Mouse (Mus musculus) MEL (cell line): ENCODE measurements around the gene Cldn4. TPM values are rescaled to one million over a fixed set of nuclear protein-coding genes. Genes with fewer than 3 reads are reported as not detected.
A peak's percentile ranks its signal among the peaks of the same experiment; 100 is the strongest.

Experiments
- DNase-seq: peaks from one replicate; pipeline ENCODE4 v3.0.0; 2011; ENCODE audit warnings: low read depth, low spot score
- H3K27ac ChIP-seq: 2 replicates; pipeline ENCODE4 v1.5.1; 2012; ENCODE audit warnings: low read depth, mild to moderate bottlenecking, control low read depth, low read length, moderate library complexity; ENCODE audit not compliant: control insufficient read depth
- H3K27me3 ChIP-seq, 2 experiments: fragments of 150-350 bp in 1 of 2; sonication (generic) in 1 of 2; 2 replicates each; pipeline ENCODE4 v1.6.1; 2012; ENCODE audit warnings: low read length in 2 of 2, mild to moderate bottlenecking in 2 of 2, improper control_type of control experiment in 1 of 2, moderate library complexity in 1 of 2; ENCODE audit not compliant: insufficient read depth in 2 of 2, control insufficient read depth in 1 of 2
- H3K36me3 ChIP-seq, 2 experiments: 2 replicates each; pipeline ENCODE4 v1.6.1; 2012 to 2014; ENCODE audit warnings: low read length in 2 of 2, improper control_type of control experiment in 1 of 2, inconsistent platforms in 1 of 2, mild to moderate bottlenecking in 1 of 2; ENCODE audit not compliant: insufficient read depth in 2 of 2, control insufficient read depth in 1 of 2
- H3K4me1 ChIP-seq, 2 experiments: fragments of 150-350 bp in 1 of 2; sonication (generic) in 1 of 2; 2 replicates each; pipeline ENCODE4 v1.6.1; 2012; ENCODE audit warnings: low read length in 2 of 2, improper control_type of control experiment in 1 of 2, mild to moderate bottlenecking in 1 of 2; ENCODE audit not compliant: insufficient read depth in 2 of 2, control insufficient read depth in 1 of 2
- H3K4me3 ChIP-seq, 2 experiments: fragments of 150-350 bp in 1 of 2; sonication (generic) in 1 of 2; 2 replicates each; pipeline ENCODE4 v1.5.1; 2012; ENCODE audit warnings: low read depth in 2 of 2, low read length in 2 of 2, mild to moderate bottlenecking in 2 of 2, moderate library complexity in 2 of 2, control low read depth in 1 of 2, improper control_type of control experiment in 1 of 2; ENCODE audit not compliant: control insufficient read depth in 1 of 2, insufficient read depth in 1 of 2
- H3K79me2 ChIP-seq: 2 replicates; pipeline ENCODE4 v1.6.1; 2012; ENCODE audit warnings: mild to moderate bottlenecking, low read length, moderate library complexity; ENCODE audit not compliant: control insufficient read depth, poor library complexity, insufficient read depth
- H3K9ac ChIP-seq: 2 replicates; pipeline ENCODE4 v1.6.1; 2012; ENCODE audit warnings: low read depth, mild to moderate bottlenecking, control low read depth, low read length, moderate library complexity; ENCODE audit not compliant: control insufficient read depth, poor library complexity, severe bottlenecking
- H3K9me3 ChIP-seq: fragments of 150-350 bp; sonication (generic); replicated peaks from 2 replicates; pipeline ENCODE4 v1.6.1; 2012; ENCODE audit warnings: mild to moderate bottlenecking, low read length, improper control_type of control experiment, moderate library complexity; ENCODE audit not compliant: insufficient read depth
- CHD1 ChIP-seq: IDR thresholded peaks from 2 replicates; pipeline ENCODE4 v1.6.1; 2012; ENCODE audit warnings: low read depth, mild to moderate bottlenecking, inconsistent platforms, low read length, improper control_type of control experiment
- CTCF ChIP-seq, 3 experiments: IDR thresholded peaks in 2 of 3; conservative IDR thresholded peaks in 1 of 3; 2 replicates each; pipeline ENCODE4 v1.5.1; 2011 to 2012; ENCODE audit warnings: low read length in 3 of 3, low read depth in 2 of 3, mild to moderate bottlenecking in 2 of 3, improper control_type of control experiment in 1 of 3, inconsistent platforms in 1 of 3, mixed read lengths in 1 of 3, moderate library complexity in 1 of 3; ENCODE audit not compliant: control insufficient read depth in 1 of 3, insufficient read depth in 1 of 3, poor library complexity in 1 of 3, severe bottlenecking in 1 of 3
- ELF1 ChIP-seq: IDR thresholded peaks from 2 replicates; pipeline ENCODE4 v1.6.1; 2014; ENCODE audit warnings: low read depth, mild to moderate bottlenecking, inconsistent platforms, low read length, improper control_type of control experiment, moderate library complexity
- EP300 ChIP-seq, 2 experiments: IDR thresholded peaks; 2 replicates each; pipeline ENCODE4 v1.6.1; 2011; ENCODE audit warnings: improper control_type of control experiment in 2 of 2, low read length in 2 of 2, low read depth in 1 of 2, mild to moderate bottlenecking in 1 of 2
- ETS1 ChIP-seq: IDR thresholded peaks from 2 replicates; pipeline ENCODE4 v1.6.1; 2012; ENCODE audit warnings: low read depth, mild to moderate bottlenecking, inconsistent platforms, low read length, improper control_type of control experiment, moderate library complexity
- GATA1 ChIP-seq: IDR thresholded peaks from 2 replicates; pipeline ENCODE4 v1.6.1; 2011; ENCODE audit warnings: low read depth, low read length, improper control_type of control experiment
- HCFC1 ChIP-seq: IDR thresholded peaks from 2 replicates; pipeline ENCODE4 v1.6.1; 2012; ENCODE audit warnings: low read depth, mild to moderate bottlenecking, inconsistent platforms, low read length, improper control_type of control experiment, moderate library complexity
- KAT2A ChIP-seq: conservative IDR thresholded peaks from 2 replicates; pipeline ENCODE4 v1.6.1; 2012; ENCODE audit warnings: low read depth, low read length, improper control_type of control experiment, inconsistent platforms
- MAFK ChIP-seq: IDR thresholded peaks from 2 replicates; pipeline ENCODE4 v1.6.1; 2011; ENCODE audit warnings: low read depth, mild to moderate bottlenecking, low read length, improper control_type of control experiment, borderline replicate concordance
- MAX ChIP-seq: IDR thresholded peaks from 2 replicates; pipeline ENCODE4 v1.6.1; 2011; ENCODE audit warnings: low read length, improper control_type of control experiment
- MEF2A ChIP-seq: IDR thresholded peaks from 2 replicates; pipeline ENCODE4 v1.6.1; 2014; ENCODE audit warnings: low read depth, mild to moderate bottlenecking, inconsistent platforms, low read length, improper control_type of control experiment; ENCODE audit not compliant: poor library complexity, insufficient replicate concordance, severe bottlenecking; ENCODE audit errors: extremely low read depth
- MXI1 ChIP-seq: IDR thresholded peaks from 2 replicates; pipeline ENCODE4 v1.6.1; 2011; ENCODE audit warnings: mild to moderate bottlenecking, low read depth, low read length, improper control_type of control experiment
- MYC ChIP-seq: IDR thresholded peaks from 2 replicates; pipeline ENCODE4 v1.6.1; 2011; ENCODE audit warnings: low read depth, mild to moderate bottlenecking, low read length, improper control_type of control experiment, moderate library complexity
- NELFE ChIP-seq: IDR thresholded peaks from 2 replicates; pipeline ENCODE4 v1.6.1; 2011; ENCODE audit warnings: low read depth, low read length, improper control_type of control experiment
- POLR2AphosphoS5 ChIP-seq: IDR thresholded peaks from 2 replicates; pipeline ENCODE4 v1.6.1; 2012; ENCODE audit warnings: low read depth, borderline replicate concordance, mild to moderate bottlenecking, inconsistent platforms, low read length, moderate library complexity, mixed read lengths
- SIN3A ChIP-seq: IDR thresholded peaks from 2 replicates; pipeline ENCODE4 v1.6.1; 2012; ENCODE audit warnings: low read length, improper control_type of control experiment, inconsistent platforms
- TAL1 ChIP-seq: IDR thresholded peaks from 2 replicates; pipeline ENCODE4 v1.6.1; 2012; ENCODE audit warnings: mild to moderate bottlenecking, inconsistent platforms, low read length, moderate library complexity, mixed read lengths
- TBP ChIP-seq: IDR thresholded peaks from 2 replicates; pipeline ENCODE4 v1.8.0; 2011; ENCODE audit warnings: low read depth, low read length, improper control_type of control experiment
- TCF12 ChIP-seq: IDR thresholded peaks from 2 replicates; pipeline ENCODE4 v1.6.1; 2014; ENCODE audit warnings: low read depth, mild to moderate bottlenecking, inconsistent platforms, low read length, improper control_type of control experiment, moderate library complexity
- UBTF ChIP-seq: IDR thresholded peaks from 2 replicates; pipeline ENCODE4 v1.6.1; 2012; ENCODE audit warnings: low read depth, mild to moderate bottlenecking, inconsistent platforms, low read length, improper control_type of control experiment, moderate library complexity, borderline replicate concordance; ENCODE audit not compliant: insufficient read depth
- USF2 ChIP-seq, 2 experiments: IDR thresholded peaks; 2 replicates each; pipeline ENCODE4 v1.6.1; 2011 to 2012; ENCODE audit warnings: improper control_type of control experiment in 2 of 2, low read length in 2 of 2, borderline replicate concordance in 1 of 2, inconsistent platforms in 1 of 2, low read depth in 1 of 2, mild to moderate bottlenecking in 1 of 2; ENCODE audit not compliant: insufficient read depth in 1 of 2
- ZNF384 ChIP-seq: IDR thresholded peaks from 2 replicates; pipeline ENCODE4 v1.6.1; 2012; ENCODE audit warnings: low read depth, mild to moderate bottlenecking, inconsistent platforms, low read length, improper control_type of control experiment
- polyA plus RNA-seq, 2 experiments: library from polyadenylated mRNA; stranded (reverse) in 1 of 2; unstranded in 1 of 2; fragments of >175 nt in 1 of 2; fragments of >200 nt in 1 of 2; gene quantifications; 2 replicates each; pipeline versions ENCODE4 v1.2.1 to v1.2.4; 2012; ENCODE audit warnings: low replicate concordance in 2 of 2, low read depth in 1 of 2; ENCODE audit not compliant: insufficient read length in 2 of 2, insufficient read depth in 1 of 2, missing spikeins in 1 of 2
- total RNA-seq: library from RNA; depleted of rRNA; stranded (reverse); fragments of 300-350 nt; gene quantifications from 2 replicates; pipeline ENCODE4 v1.2.3, GENCODE M21; 2012

Gene Cldn4
- total and polyA plus RNA-seq, 3 experiments = 0.04 to 0.08 TPM; not detected in 1

DNA sequence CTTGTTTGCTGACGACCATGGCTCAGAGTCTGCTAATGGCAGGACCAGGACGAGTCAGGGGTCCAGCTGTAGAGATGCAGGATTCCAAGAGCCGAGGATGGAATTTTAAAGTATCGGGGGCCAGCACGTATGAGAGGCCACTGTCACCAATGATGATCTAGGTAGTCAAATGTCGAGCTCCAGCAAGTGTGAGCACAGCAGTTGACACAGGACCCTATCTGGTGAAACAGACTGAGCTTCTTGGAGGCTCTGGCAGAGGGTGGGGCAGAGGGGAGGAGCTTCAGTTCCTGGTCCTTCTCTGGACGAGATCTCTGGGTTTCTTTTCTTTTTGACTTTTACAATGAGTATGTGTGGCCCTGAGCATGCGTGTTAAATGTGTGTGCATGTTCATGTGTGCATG lies 31.4 kb downstream of the Cldn4 start, which contains the start of gene Cldn13 (continued):
- TF ChIP-seq POLR2AphosphoS5 (no peak), HCFC1 (no peak), KAT2A (no peak), TCF12 (peak; percentile 68), MAFK (no peak), ELF1 (0 out of 2 replicates have a peak, but pooled peaks have one; percentile 20)
- TF ChIP-seq, all 39 proteins: peak for 8

DNA sequence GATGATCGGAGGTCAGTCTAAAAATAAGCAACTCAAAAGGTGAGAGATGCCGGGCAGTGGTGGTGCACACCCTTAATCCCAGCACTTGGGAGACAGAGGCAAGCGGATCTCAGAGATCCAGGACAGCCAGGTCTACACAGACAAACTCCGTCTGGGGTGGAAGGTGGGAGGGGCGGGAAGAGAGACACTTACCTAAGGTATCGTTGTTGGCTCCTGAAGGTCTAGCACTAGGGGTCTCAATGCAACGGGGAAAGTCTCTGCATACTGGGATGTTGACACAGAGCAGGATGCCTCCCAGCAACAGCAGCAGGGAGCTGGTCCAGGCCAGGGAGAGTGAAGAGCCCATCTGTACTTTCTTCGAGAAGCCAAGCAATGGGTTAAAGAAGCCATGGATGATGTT lies 32.2 kb downstream of the Cldn4 start:
- Histone ChIP-seq H3K79me2 (no peaks in the 10 kb centered on the region), H3K27ac (peak overlapping the region; percentile 36), H3K4me1 (peaks cover 22 to 48% of the 10 kb centered on the region in 2 experiments), H3K4me3 (peak overlapping the region in 1 of 2 experiments; percentile 26; a peak in 2 of 4 replicates), H3K9ac (peak overlapping the region; percentile 36; the same call in 1 of the 2 replicates), H3K36me3 (peaks cover 0 to 31% of the 10 kb centered on the region in 2 experiments; a peak in 2 of 4 replicates), H3K27me3 (no peaks in the 10 kb centered on the region), H3K9me3 (no peaks in the 10 kb centered on the region)
- TF ChIP-seq HCFC1 (no peak), POLR2AphosphoS5 (no peak), TCF12 (no peak), MXI1 (no peak), CHD1 (no peak), UBTF (no peak), NELFE (no peak), KAT2A (no peak), MYC (no peak), CTCF (IDR thresholded peaks at IDR 0.05 in 2 of 3, conservative IDR thresholded peaks at IDR 0.05 in 1 of 3; ENCODE audit: control insufficient read depth in 1 of 3, insufficient read depth in 1 of 3, low read depth in 2 of 3, low read length in 3 of 3, poor library complexity in 1 of 3, severe bottlenecking in 1 of 3) (no peak), ZNF384 (no peak), GATA1 (no peak)
- no peak for DNase-seq

DNA sequence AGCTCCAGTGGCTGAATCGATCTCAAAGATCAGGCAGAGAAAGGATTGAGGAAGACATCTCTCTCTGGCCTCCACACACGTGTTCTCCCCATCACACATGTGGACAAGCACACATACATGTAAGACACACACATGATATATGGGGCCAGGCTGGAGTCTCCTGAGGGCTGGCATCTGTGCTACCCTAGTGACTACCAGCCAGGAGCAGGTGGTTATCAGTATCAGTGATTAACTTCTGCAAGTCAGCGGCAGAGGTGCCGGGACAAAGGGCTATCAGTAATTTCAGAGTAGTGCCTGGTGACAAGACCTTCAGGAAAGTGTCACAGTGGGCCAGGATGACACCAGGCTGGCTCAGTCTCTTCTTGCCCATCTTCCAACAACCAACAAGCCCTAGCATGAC lies 33.0 kb downstream of the Cldn4 start:
- H3K4me1 ChIP-seq = peaks cover 18 to 41% of the 10 kb centered on the region in 2 experiments
- H3K27me3 ChIP-seq = no peaks in the 10 kb centered on the region
- H3K9ac ChIP-seq = peak overlapping the region; percentile 27
- peaks cover 0 to 23% of the 10 kb centered on the region in 2 experiments; a peak in 2 of 4 replicates for H3K36me3 ChIP-seq
- no peak for TF ChIP-seq MEF2A
- TF ChIP-seq TAL1 = peak; percentile 95
- TF ChIP-seq MAX = peak; percentile 84
- TF ChIP-seq GATA1 = peak; percentile 86
- peak; percentile 59 for TF ChIP-seq SIN3A
- peak; percentile 89 for TF ChIP-seq TCF12
- TF ChIP-seq TBP = peak; percentile 54
- peak; percentile 37; the same call in 1 of the 2 replicates for TF ChIP-seq MYC
- TF ChIP-seq USF2 (IDR thresholded peaks at IDR 0.05; ENCODE audit: borderline replicate concordance in 1 of 2, insufficient read depth in 1 of 2, low read depth in 1 of 2, low read length in 2 of 2) = no peak
- TF ChIP-seq MXI1 = 0 out of 2 replicates have a peak, but pooled peaks have one; percentile 20
- peak; percentile 79 for TF ChIP-seq ETS1
- no peak; the same call in 1 of the 2 replicates for TF ChIP-seq KAT2A
- TF ChIP-seq CHD1 = no peak
- TF ChIP-seq EP300 (IDR thresholded peaks at IDR 0.05; ENCODE audit: low read depth in 1 of 2, low read length in 2 of 2) = peak; percentile 69 to 89
- peak; percentile 82 for DNase-seq
- H3K4me3 ChIP-seq = peak overlapping the region in 1 of 2 experiments; percentile 25; a peak in 3 of 4 replicates
- no peaks in the 10 kb centered on the region for H3K79me2 ChIP-seq
- no peaks in the 10 kb centered on the region for H3K9me3 ChIP-seq
- H3K27ac ChIP-seq = peak overlapping the region; percentile 36
